Mouse (Mus musculus): Measurements from ENCODE around the gene Rnf113a2. TPM values are rescaled to one million over a fixed set of nuclear protein-coding genes. Genes with fewer than 3 reads are reported as not detected.
A peak's percentile ranks its signal among the peaks of the same experiment; 100 is the strongest.

Gene Rnf113a2
- polyA plus RNA-seq, 1 experiment from 2014 or later: 22.3 TPM

DNA sequence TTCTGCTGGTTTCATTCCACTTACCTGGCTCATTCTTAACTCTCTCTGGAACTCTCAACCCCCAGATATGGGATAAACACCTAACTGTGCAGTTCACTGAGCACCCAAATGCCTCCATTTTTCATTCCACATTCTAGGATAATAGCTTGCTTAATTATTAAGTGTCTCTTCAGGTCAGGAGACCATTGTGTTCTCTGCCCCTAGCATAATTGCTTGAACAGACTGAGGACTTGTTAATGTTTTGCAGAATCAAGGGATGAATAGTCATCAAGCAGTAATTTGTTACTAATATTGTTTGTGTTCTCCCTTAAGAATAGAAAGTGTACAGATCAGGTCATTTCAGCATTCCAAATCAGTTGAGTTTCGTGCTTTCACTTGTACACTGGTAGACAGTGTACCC, 30.4 kb downstream of the Rnf113a2 start:
- peak overlapping the region; percentile 48; the same call in 1 of the 2 replicates for H3K27ac ChIP-seq (ENCODE audit: low read length)

DNA sequence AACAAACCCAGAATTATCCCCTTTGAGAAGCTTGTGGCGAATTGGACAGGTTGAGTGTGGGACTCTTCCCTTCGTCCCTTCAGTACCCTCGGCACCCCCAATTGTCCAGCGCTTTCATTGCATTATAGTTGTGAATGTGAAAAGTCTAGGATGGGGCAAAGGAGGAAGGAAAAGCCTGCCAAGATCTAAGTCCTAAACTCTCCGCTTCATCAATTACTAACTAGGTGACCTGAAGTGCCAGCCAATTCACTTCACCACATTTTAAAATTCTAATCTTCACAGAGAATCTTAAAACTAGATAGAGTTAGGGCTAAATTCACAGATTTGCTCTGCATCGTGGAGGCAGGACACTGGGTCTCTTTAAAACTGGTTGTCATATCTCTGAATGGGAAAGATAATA, 31.2 kb downstream of the Rnf113a2 start:
- no peaks in the 10 kb centered on the region for H3K9me3 ChIP-seq (ENCODE audit: low read length)
- H3K4me2 ChIP-seq (replicated peaks; ENCODE audit: low read depth, low read length): no peak overlapping the region
- peaks cover 16% of the 10 kb centered on the region for H3K4me1 ChIP-seq (ENCODE audit: insufficient read depth, low read length)
- ATAC-seq (ENCODE audit: low FRiP score, low TSS enrichment): no peak
- H3K9ac ChIP-seq (replicated peaks; ENCODE audit: low read length): no peak overlapping the region
- H3K36me3 ChIP-seq (ENCODE audit: insufficient read depth, low read length): no peaks in the 10 kb centered on the region
- H3K4me3 ChIP-seq (ENCODE audit: low read length): no peak overlapping the region
- WGBS: 80% methylated on average over 6 of the region's 6 CpGs
- no peak overlapping the region for H3K27ac ChIP-seq (ENCODE audit: low read length)
- H3K27me3 ChIP-seq (ENCODE audit: insufficient read depth, low read length): no peaks in the 10 kb centered on the region

More for the DNA sequence above, 30.4 kb downstream of the Rnf113a2 start:
- Histone ChIP-seq H3K9me3 (ENCODE audit: low read length) (no peaks in the 10 kb centered on the region), H3K36me3 (ENCODE audit: insufficient read depth, low read length) (no peaks in the 10 kb centered on the region), H3K27me3 (ENCODE audit: insufficient read depth, low read length) (no peaks in the 10 kb centered on the region), H3K4me1 (ENCODE audit: insufficient read depth, low read length) (peaks cover 11% of the 10 kb centered on the region), H3K4me2 (replicated peaks; ENCODE audit: low read depth, low read length) (no peak overlapping the region), H3K9ac (replicated peaks; ENCODE audit: low read length) (no peak overlapping the region), H3K4me3 (ENCODE audit: low read length) (no peak overlapping the region)
- no peak for ATAC-seq (ENCODE audit: low FRiP score, low TSS enrichment)
- WGBS: 69% methylated on average over 1 of the region's 1 CpGs

DNA sequence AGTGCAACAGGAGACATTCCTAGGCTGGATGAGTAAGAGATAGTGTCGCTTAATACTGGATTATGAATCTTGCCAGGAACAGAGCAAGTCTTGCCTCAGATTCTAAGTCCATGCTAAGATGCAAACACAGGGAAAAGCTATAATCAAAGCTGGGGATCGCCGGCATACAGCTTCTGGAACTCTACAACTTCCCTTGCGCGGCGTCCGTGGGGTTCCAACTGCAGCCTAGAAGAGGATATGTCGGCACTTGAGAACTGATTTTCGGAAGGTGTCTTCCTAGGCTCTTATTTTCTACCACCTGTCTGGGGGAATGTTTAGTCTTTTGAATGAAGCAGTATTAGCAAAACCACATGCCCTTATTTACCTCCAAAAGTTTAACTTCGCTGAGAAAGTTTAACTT, 32.9 kb downstream of the Rnf113a2 start:
- H3K27me3 ChIP-seq (ENCODE audit: insufficient read depth, low read length): no peaks in the 10 kb centered on the region
- H3K4me3 ChIP-seq (ENCODE audit: low read length): peak overlapping the region; percentile 95
- ATAC-seq (ENCODE audit: low FRiP score, low TSS enrichment): no peak
- no peaks in the 10 kb centered on the region for H3K36me3 ChIP-seq (ENCODE audit: insufficient read depth, low read length)
- peaks cover 16% of the 10 kb centered on the region for H3K4me1 ChIP-seq (ENCODE audit: insufficient read depth, low read length)
- H3K9ac ChIP-seq (replicated peaks; ENCODE audit: low read length): peak overlapping the region; percentile 71
- H3K27ac ChIP-seq (ENCODE audit: low read length): peak overlapping the region; percentile 90
- peak overlapping the region; percentile 90 for H3K4me2 ChIP-seq (replicated peaks; ENCODE audit: low read depth, low read length)
- no peaks in the 10 kb centered on the region for H3K9me3 ChIP-seq (ENCODE audit: low read length)
- 44% methylated on average over 10 of the region's 10 CpGs for WGBS

DNA sequence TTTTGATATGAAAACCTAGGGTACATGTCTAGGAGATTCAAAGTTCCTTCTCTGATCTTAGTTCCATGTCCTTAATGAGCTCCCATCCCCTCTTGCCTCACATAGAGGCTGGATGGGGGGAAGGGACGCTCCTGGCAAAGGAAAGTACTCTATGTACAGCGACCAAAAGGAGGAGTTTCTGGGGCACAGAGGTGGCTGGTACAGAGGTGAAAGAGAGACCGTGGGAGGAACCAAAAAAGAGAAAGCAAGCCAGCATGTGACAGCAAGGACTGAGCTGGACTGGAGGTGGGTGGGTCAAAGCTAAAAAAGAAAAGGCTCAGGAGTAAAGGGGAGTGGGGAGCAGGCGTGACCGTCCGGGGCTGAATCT, 33.3 kb downstream of the Rnf113a2 start:
- peak; percentile 0; the same call in 1 of the 2 replicates for ATAC-seq (ENCODE audit: low FRiP score, low TSS enrichment)

DNA sequence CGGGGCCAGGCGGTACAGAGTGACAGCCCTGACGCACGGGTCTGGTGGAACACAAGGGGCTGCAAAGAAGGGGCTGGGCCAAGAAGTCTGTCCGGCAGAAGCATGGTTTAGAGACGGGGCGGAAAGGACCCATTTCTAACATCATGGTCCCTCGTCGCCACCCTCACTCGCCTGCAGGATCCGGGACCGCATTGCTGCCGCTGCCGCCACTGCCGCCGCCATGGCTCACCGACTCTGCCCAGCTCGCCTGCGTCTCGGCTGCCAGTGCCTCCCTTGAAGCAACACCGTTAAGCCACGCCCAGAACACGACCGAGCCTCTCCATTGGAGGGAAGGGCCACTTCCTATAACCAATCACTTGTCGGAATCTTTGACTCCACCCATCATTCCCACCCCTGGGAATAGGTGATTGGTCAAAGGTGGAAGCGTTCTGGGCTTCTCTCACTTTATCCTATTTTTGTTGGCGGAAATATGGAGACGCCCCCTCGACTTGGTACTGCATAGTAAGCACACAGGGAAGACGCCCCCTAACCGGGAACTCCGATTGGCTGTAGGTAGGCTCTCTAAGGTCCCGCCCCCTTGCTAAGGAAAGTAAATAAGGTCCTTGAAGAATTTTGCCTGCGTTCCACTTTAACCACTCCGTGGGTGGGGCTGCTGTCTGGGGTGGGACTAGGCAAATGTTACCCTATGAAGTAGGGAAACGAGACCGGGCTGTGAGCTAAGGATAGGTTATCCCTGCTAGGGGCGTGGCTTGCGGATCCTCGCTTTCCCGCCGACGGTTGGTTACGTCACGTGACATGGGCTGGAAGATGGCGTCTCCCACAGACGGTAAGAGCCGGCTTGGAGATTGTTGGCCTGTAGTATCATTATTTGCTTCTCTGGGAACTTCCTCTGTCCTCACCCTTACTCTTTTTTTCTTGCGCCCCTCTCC, 34.0 kb downstream of the Rnf113a2 start, which contains the start of the genes Aldh6a1 and Lin52:
Gene Aldh6a1, minus strand, starts transcription at position 287 of the 929 bp plus-strand sequence.
Gene Lin52, plus strand, starts transcription at position 705 of the 929 bp plus-strand sequence.
- Histone ChIP-seq H3K36me3 (ENCODE audit: insufficient read depth, low read length) (no peaks in the 10 kb centered on the region), H3K27me3 (ENCODE audit: insufficient read depth, low read length) (no peaks in the 10 kb centered on the region), H3K4me2 (replicated peaks; ENCODE audit: low read depth, low read length) (peak within 1 kb of the TSS; percentile 90), H3K4me3 (ENCODE audit: low read length) (peak within 1 kb of the TSS; percentile 95), H3K9me3 (ENCODE audit: low read length) (no peaks in the 10 kb centered on the region), H3K4me1 (ENCODE audit: insufficient read depth, low read length) (peaks cover 16% of the 10 kb centered on the region), H3K27ac (ENCODE audit: low read length) (peak within 1 kb of the TSS; percentile 90), H3K9ac (replicated peaks; ENCODE audit: low read length) (peak within 1 kb of the TSS; percentile 78)
- peak; percentile 99 for ATAC-seq (ENCODE audit: low FRiP score, low TSS enrichment)
- under 1% methylated on average over 49 of the region's 49 CpGs for WGBS

More for the DNA sequence above, 33.3 kb downstream of the Rnf113a2 start:
- 1% methylated on average over 6 of the region's 6 CpGs for WGBS
- H3K27ac ChIP-seq (ENCODE audit: low read length): peak overlapping the region; percentile 90
- no peaks in the 10 kb centered on the region for H3K27me3 ChIP-seq (ENCODE audit: insufficient read depth, low read length)
- peak overlapping the region; percentile 90 for H3K4me2 ChIP-seq (replicated peaks; ENCODE audit: low read depth, low read length)
- peak overlapping the region; percentile 95 for H3K4me3 ChIP-seq (ENCODE audit: low read length)
- no peaks in the 10 kb centered on the region for H3K9me3 ChIP-seq (ENCODE audit: low read length)
- H3K9ac ChIP-seq (replicated peaks; ENCODE audit: low read length): peak overlapping the region; percentile 71
- peaks cover 16% of the 10 kb centered on the region for H3K4me1 ChIP-seq (ENCODE audit: insufficient read depth, low read length)
- no peaks in the 10 kb centered on the region for H3K36me3 ChIP-seq (ENCODE audit: insufficient read depth, low read length)

- Histone ChIP-seq H3K9me3 (ENCODE audit: low read length) (no peaks in the 10 kb centered on the region), H3K4me3 (ENCODE audit: low read length) (peak overlapping the region; percentile 95), H3K36me3 (ENCODE audit: insufficient read depth, low read length) (no peaks in the 10 kb centered on the region), H3K27ac (ENCODE audit: low read length) (peak overlapping the region; percentile 71; the same call in 1 of the 2 replicates), H3K27me3 (ENCODE audit: insufficient read depth, low read length) (no peaks in the 10 kb centered on the region), H3K4me1 (ENCODE audit: insufficient read depth, low read length) (peaks cover 16% of the 10 kb centered on the region), H3K9ac (replicated peaks; ENCODE audit: low read length) (peak overlapping the region; percentile 78), H3K4me2 (replicated peaks; ENCODE audit: low read depth, low read length) (peak overlapping the region; percentile 90)
- under 1% methylated on average over 11 of the region's 11 CpGs for WGBS
- no peak for ATAC-seq (ENCODE audit: low FRiP score, low TSS enrichment)
Measured at GRCm38 (mm10) chr12:84451801-84452200, 34.8 kb downstream of the Rnf113a2 start.

GRCm38 (mm10) chr12:84456911-84457310, 39.9 kb downstream of the Rnf113a2 start:
- peaks cover 24% of the 10 kb centered on the region for H3K36me3 ChIP-seq (ENCODE audit: insufficient read depth, low read length)
- H3K27me3 ChIP-seq (ENCODE audit: insufficient read depth, low read length): no peaks in the 10 kb centered on the region
- no peak for ATAC-seq (ENCODE audit: low FRiP score, low TSS enrichment)
- no peak overlapping the region for H3K9ac ChIP-seq (replicated peaks; ENCODE audit: low read length)
- no peak overlapping the region for H3K4me2 ChIP-seq (replicated peaks; ENCODE audit: low read depth, low read length)
- H3K27ac ChIP-seq (ENCODE audit: low read length): no peak overlapping the region
- 93% methylated on average over 3 of the region's 3 CpGs for WGBS
- no peak overlapping the region for H3K4me3 ChIP-seq (ENCODE audit: low read length)
- H3K4me1 ChIP-seq (ENCODE audit: insufficient read depth, low read length): peaks cover 10% of the 10 kb centered on the region; the same call in 1 of the 2 replicates
- H3K9me3 ChIP-seq (ENCODE audit: low read length): 0 out of 2 replicates have a peak, but pooled peaks cover 4% of the 10 kb centered on the region

DNA sequence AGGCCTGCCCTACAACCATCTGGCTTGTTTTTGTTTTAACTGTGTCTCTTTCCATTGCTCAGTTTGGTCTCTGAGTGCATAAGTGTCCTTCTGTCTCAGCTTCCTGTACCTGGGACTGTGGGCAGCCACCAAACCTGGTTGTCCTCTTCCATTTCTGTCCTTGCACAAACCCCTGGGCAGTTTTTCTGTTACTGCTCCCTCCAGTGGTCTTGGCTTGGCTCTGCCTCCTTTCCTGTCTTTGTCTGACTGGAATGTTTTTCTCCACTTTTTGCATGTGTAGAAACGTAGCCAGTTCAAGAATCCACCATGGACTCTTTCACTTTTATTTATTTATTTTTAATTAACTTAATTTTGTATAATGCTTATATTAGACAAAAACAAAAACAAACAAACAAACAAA, 42.8 kb downstream of the Rnf113a2 start:
- H3K4me2 ChIP-seq (replicated peaks; ENCODE audit: low read depth, low read length): no peak overlapping the region
- peaks cover 38% of the 10 kb centered on the region for H3K36me3 ChIP-seq (ENCODE audit: insufficient read depth, low read length)
- H3K9ac ChIP-seq (replicated peaks; ENCODE audit: low read length): no peak overlapping the region
- WGBS: 70% methylated on average over 1 of the region's 1 CpGs
- H3K27ac ChIP-seq (ENCODE audit: low read length): no peak overlapping the region
- no peak overlapping the region for H3K4me3 ChIP-seq (ENCODE audit: low read length)
- H3K9me3 ChIP-seq (ENCODE audit: low read length): 0 out of 2 replicates have a peak, but pooled peaks cover 4% of the 10 kb centered on the region
- no peak for ATAC-seq (ENCODE audit: low FRiP score, low TSS enrichment)
- no peaks in the 10 kb centered on the region for H3K4me1 ChIP-seq (ENCODE audit: insufficient read depth, low read length)
- no peaks in the 10 kb centered on the region for H3K27me3 ChIP-seq (ENCODE audit: insufficient read depth, low read length)

DNA sequence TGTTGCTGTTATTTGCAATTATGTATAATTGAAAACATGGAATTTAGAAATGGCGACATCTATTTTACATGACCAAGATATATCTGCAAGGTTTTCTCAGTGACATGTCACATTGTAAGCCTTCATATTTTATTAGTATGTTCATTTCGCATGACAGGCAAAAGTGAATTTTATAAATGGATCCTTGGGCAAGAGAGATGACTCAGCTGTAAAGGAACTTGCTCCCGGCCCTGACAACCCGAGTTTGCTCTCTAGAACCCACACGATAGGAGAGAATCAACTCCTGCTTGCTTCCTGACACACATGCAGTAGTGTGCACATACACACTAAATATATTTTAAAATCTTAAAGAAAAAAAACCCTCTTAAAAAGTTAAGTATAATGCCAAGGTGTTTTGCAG, 44.4 kb downstream of the Rnf113a2 start:
- H3K27me3 ChIP-seq (ENCODE audit: insufficient read depth, low read length): no peaks in the 10 kb centered on the region
- 87% methylated on average over 5 of the region's 5 CpGs for WGBS
- H3K27ac ChIP-seq (ENCODE audit: low read length): no peak overlapping the region
- no peak overlapping the region for H3K4me3 ChIP-seq (ENCODE audit: low read length)
- H3K4me1 ChIP-seq (ENCODE audit: insufficient read depth, low read length): no peaks in the 10 kb centered on the region
- 0 out of 2 replicates have a peak, but pooled peaks cover 4% of the 10 kb centered on the region for H3K9me3 ChIP-seq (ENCODE audit: low read length)
- no peak overlapping the region for H3K4me2 ChIP-seq (replicated peaks; ENCODE audit: low read depth, low read length)
- H3K9ac ChIP-seq (replicated peaks; ENCODE audit: low read length): no peak overlapping the region
- H3K36me3 ChIP-seq (ENCODE audit: insufficient read depth, low read length): peaks cover 39% of the 10 kb centered on the region
- ATAC-seq (ENCODE audit: low FRiP score, low TSS enrichment): no peak

- 91% methylated on average over 3 of the region's 3 CpGs for WGBS
- Histone ChIP-seq H3K9me3 (ENCODE audit: low read length) (0 out of 2 replicates have a peak, but pooled peaks cover 4% of the 10 kb centered on the region), H3K4me1 (ENCODE audit: insufficient read depth, low read length) (no peaks in the 10 kb centered on the region), H3K4me3 (ENCODE audit: low read length) (no peak overlapping the region), H3K27ac (ENCODE audit: low read length) (no peak overlapping the region), H3K4me2 (replicated peaks; ENCODE audit: low read depth, low read length) (no peak overlapping the region), H3K9ac (replicated peaks; ENCODE audit: low read length) (no peak overlapping the region), H3K36me3 (ENCODE audit: insufficient read depth, low read length) (peaks cover 34% of the 10 kb centered on the region), H3K27me3 (ENCODE audit: insufficient read depth, low read length) (no peaks in the 10 kb centered on the region)
- ATAC-seq (ENCODE audit: low FRiP score, low TSS enrichment): no peak
Measured at GRCm38 (mm10) chr12:84462856-84463255, 45.9 kb downstream of the Rnf113a2 start.

Measured in kidney, embryonic 16.5 days (tissue).